Mouse (Mus musculus) MEL (cell line): ENCODE measurements around the gene Tbcd. TPM values are rescaled to one million over a fixed set of nuclear protein-coding genes. Genes with fewer than 3 reads are reported as not detected.

Source experiments
- DNase-seq: peaks from one replicate; pipeline ENCODE4 v3.0.0; 2011; ENCODE audit warnings: low read depth, low spot score
- H3K27ac ChIP-seq: 2 replicates; pipeline ENCODE4 v1.5.1; 2012; ENCODE audit warnings: low read depth, mild to moderate bottlenecking, control low read depth, low read length, moderate library complexity; ENCODE audit not compliant: control insufficient read depth
- H3K27me3 ChIP-seq, 2 experiments: fragments of 150-350 bp in 1 of 2; sonication (generic) in 1 of 2; 2 replicates each; pipeline ENCODE4 v1.6.1; 2012; ENCODE audit warnings: low read length in 2 of 2, mild to moderate bottlenecking in 2 of 2, improper control_type of control experiment in 1 of 2, moderate library complexity in 1 of 2; ENCODE audit not compliant: insufficient read depth in 2 of 2, control insufficient read depth in 1 of 2
- H3K36me3 ChIP-seq, 2 experiments: 2 replicates each; pipeline ENCODE4 v1.6.1; 2012 to 2014; ENCODE audit warnings: low read length in 2 of 2, improper control_type of control experiment in 1 of 2, inconsistent platforms in 1 of 2, mild to moderate bottlenecking in 1 of 2; ENCODE audit not compliant: insufficient read depth in 2 of 2, control insufficient read depth in 1 of 2
- H3K4me1 ChIP-seq, 2 experiments: fragments of 150-350 bp in 1 of 2; sonication (generic) in 1 of 2; 2 replicates each; pipeline ENCODE4 v1.6.1; 2012; ENCODE audit warnings: low read length in 2 of 2, improper control_type of control experiment in 1 of 2, mild to moderate bottlenecking in 1 of 2; ENCODE audit not compliant: insufficient read depth in 2 of 2, control insufficient read depth in 1 of 2
- H3K4me3 ChIP-seq, 2 experiments: fragments of 150-350 bp in 1 of 2; sonication (generic) in 1 of 2; 2 replicates each; pipeline ENCODE4 v1.5.1; 2012; ENCODE audit warnings: low read depth in 2 of 2, low read length in 2 of 2, mild to moderate bottlenecking in 2 of 2, moderate library complexity in 2 of 2, control low read depth in 1 of 2, improper control_type of control experiment in 1 of 2; ENCODE audit not compliant: control insufficient read depth in 1 of 2, insufficient read depth in 1 of 2
- H3K79me2 ChIP-seq: 2 replicates; pipeline ENCODE4 v1.6.1; 2012; ENCODE audit warnings: mild to moderate bottlenecking, low read length, moderate library complexity; ENCODE audit not compliant: control insufficient read depth, poor library complexity, insufficient read depth
- H3K9ac ChIP-seq: 2 replicates; pipeline ENCODE4 v1.6.1; 2012; ENCODE audit warnings: low read depth, mild to moderate bottlenecking, control low read depth, low read length, moderate library complexity; ENCODE audit not compliant: control insufficient read depth, poor library complexity, severe bottlenecking
- H3K9me3 ChIP-seq: fragments of 150-350 bp; sonication (generic); replicated peaks from 2 replicates; pipeline ENCODE4 v1.6.1; 2012; ENCODE audit warnings: mild to moderate bottlenecking, low read length, improper control_type of control experiment, moderate library complexity; ENCODE audit not compliant: insufficient read depth
- BHLHE40 ChIP-seq: IDR thresholded peaks from 2 replicates; pipeline ENCODE4 v1.6.1; 2012; ENCODE audit warnings: low read depth, mild to moderate bottlenecking, inconsistent platforms, low read length, improper control_type of control experiment, borderline replicate concordance
- CTCF ChIP-seq, 3 experiments: IDR thresholded peaks in 2 of 3; conservative IDR thresholded peaks in 1 of 3; 2 replicates each; pipeline ENCODE4 v1.5.1; 2011 to 2012; ENCODE audit warnings: low read length in 3 of 3, low read depth in 2 of 3, mild to moderate bottlenecking in 2 of 3, improper control_type of control experiment in 1 of 3, inconsistent platforms in 1 of 3, mixed read lengths in 1 of 3, moderate library complexity in 1 of 3; ENCODE audit not compliant: control insufficient read depth in 1 of 3, insufficient read depth in 1 of 3, poor library complexity in 1 of 3, severe bottlenecking in 1 of 3
- EP300 ChIP-seq, 2 experiments: IDR thresholded peaks; 2 replicates each; pipeline ENCODE4 v1.6.1; 2011; ENCODE audit warnings: improper control_type of control experiment in 2 of 2, low read length in 2 of 2, low read depth in 1 of 2, mild to moderate bottlenecking in 1 of 2
- GABPA ChIP-seq: IDR thresholded peaks from 2 replicates; pipeline ENCODE4 v1.6.1; 2012; ENCODE audit warnings: low read depth, mild to moderate bottlenecking, inconsistent platforms, low read length, improper control_type of control experiment, moderate library complexity
- HCFC1 ChIP-seq: IDR thresholded peaks from 2 replicates; pipeline ENCODE4 v1.6.1; 2012; ENCODE audit warnings: low read depth, mild to moderate bottlenecking, inconsistent platforms, low read length, improper control_type of control experiment, moderate library complexity
- KAT2A ChIP-seq: conservative IDR thresholded peaks from 2 replicates; pipeline ENCODE4 v1.6.1; 2012; ENCODE audit warnings: low read depth, low read length, improper control_type of control experiment, inconsistent platforms
- MAFK ChIP-seq: IDR thresholded peaks from 2 replicates; pipeline ENCODE4 v1.6.1; 2011; ENCODE audit warnings: low read depth, mild to moderate bottlenecking, low read length, improper control_type of control experiment, borderline replicate concordance
- MAZ ChIP-seq: IDR thresholded peaks from 2 replicates; pipeline ENCODE4 v1.6.1; 2012; ENCODE audit warnings: low read depth, mild to moderate bottlenecking, inconsistent platforms, low read length, improper control_type of control experiment
- MXI1 ChIP-seq: IDR thresholded peaks from 2 replicates; pipeline ENCODE4 v1.6.1; 2011; ENCODE audit warnings: mild to moderate bottlenecking, low read depth, low read length, improper control_type of control experiment
- NRF1 ChIP-seq: IDR thresholded peaks from 2 replicates; pipeline ENCODE4 v1.6.1; 2014; ENCODE audit warnings: low read depth, mild to moderate bottlenecking, inconsistent platforms, low read length, improper control_type of control experiment, moderate library complexity; ENCODE audit not compliant: poor library complexity, insufficient read depth, severe bottlenecking
- POLR2A ChIP-seq, 2 experiments: IDR thresholded peaks; 2 replicates each; pipeline ENCODE4 v1.6.1; 2011 to 2012; ENCODE audit warnings: low read length in 2 of 2, mild to moderate bottlenecking in 2 of 2, control low read depth in 1 of 2, improper control_type of control experiment in 1 of 2, low read depth in 1 of 2, moderate library complexity in 1 of 2; ENCODE audit not compliant: control insufficient read depth in 1 of 2, insufficient read depth in 1 of 2, poor library complexity in 1 of 2
- POLR2AphosphoS5 ChIP-seq: IDR thresholded peaks from 2 replicates; pipeline ENCODE4 v1.6.1; 2012; ENCODE audit warnings: low read depth, borderline replicate concordance, mild to moderate bottlenecking, inconsistent platforms, low read length, moderate library complexity, mixed read lengths
- RAD21 ChIP-seq: IDR thresholded peaks from 2 replicates; pipeline ENCODE4 v1.6.1; 2011; ENCODE audit warnings: mild to moderate bottlenecking, low read depth, low read length, improper control_type of control experiment
- TCF12 ChIP-seq: IDR thresholded peaks from 2 replicates; pipeline ENCODE4 v1.6.1; 2014; ENCODE audit warnings: low read depth, mild to moderate bottlenecking, inconsistent platforms, low read length, improper control_type of control experiment, moderate library complexity
- UBTF ChIP-seq: IDR thresholded peaks from 2 replicates; pipeline ENCODE4 v1.6.1; 2012; ENCODE audit warnings: low read depth, mild to moderate bottlenecking, inconsistent platforms, low read length, improper control_type of control experiment, moderate library complexity, borderline replicate concordance; ENCODE audit not compliant: insufficient read depth
- USF1 ChIP-seq: IDR thresholded peaks from 2 replicates; pipeline ENCODE4 v1.6.1; 2014; ENCODE audit warnings: low read depth, mild to moderate bottlenecking, inconsistent platforms, low read length, improper control_type of control experiment, moderate library complexity
- USF2 ChIP-seq, 2 experiments: IDR thresholded peaks; 2 replicates each; pipeline ENCODE4 v1.6.1; 2011 to 2012; ENCODE audit warnings: improper control_type of control experiment in 2 of 2, low read length in 2 of 2, borderline replicate concordance in 1 of 2, inconsistent platforms in 1 of 2, low read depth in 1 of 2, mild to moderate bottlenecking in 1 of 2; ENCODE audit not compliant: insufficient read depth in 1 of 2
- ZC3H11A ChIP-seq: IDR thresholded peaks from 2 replicates; pipeline ENCODE4 v1.6.1; 2012; ENCODE audit warnings: low read depth, mild to moderate bottlenecking, inconsistent platforms, low read length, improper control_type of control experiment
- ZKSCAN1 ChIP-seq: IDR thresholded peaks from 2 replicates; pipeline ENCODE4 v1.6.1; 2012; ENCODE audit warnings: low read depth, mild to moderate bottlenecking, inconsistent platforms, low read length, improper control_type of control experiment, moderate library complexity
- polyA plus RNA-seq, 2 experiments: library from polyadenylated mRNA; stranded (reverse) in 1 of 2; unstranded in 1 of 2; fragments of >175 nt in 1 of 2; fragments of >200 nt in 1 of 2; gene quantifications; 2 replicates each; pipeline versions ENCODE4 v1.2.1 to v1.2.4; 2012; ENCODE audit warnings: low replicate concordance in 2 of 2, low read depth in 1 of 2; ENCODE audit not compliant: insufficient read length in 2 of 2, insufficient read depth in 1 of 2, missing spikeins in 1 of 2
- total RNA-seq: library from RNA; depleted of rRNA; stranded (reverse); fragments of 300-350 nt; gene quantifications from 2 replicates; pipeline ENCODE4 v1.2.3, GENCODE M21; 2012

Gene Tbcd
- total and polyA plus RNA-seq, 3 experiments = 50.0 to 65.3 TPM; not detected in 1

DNA sequence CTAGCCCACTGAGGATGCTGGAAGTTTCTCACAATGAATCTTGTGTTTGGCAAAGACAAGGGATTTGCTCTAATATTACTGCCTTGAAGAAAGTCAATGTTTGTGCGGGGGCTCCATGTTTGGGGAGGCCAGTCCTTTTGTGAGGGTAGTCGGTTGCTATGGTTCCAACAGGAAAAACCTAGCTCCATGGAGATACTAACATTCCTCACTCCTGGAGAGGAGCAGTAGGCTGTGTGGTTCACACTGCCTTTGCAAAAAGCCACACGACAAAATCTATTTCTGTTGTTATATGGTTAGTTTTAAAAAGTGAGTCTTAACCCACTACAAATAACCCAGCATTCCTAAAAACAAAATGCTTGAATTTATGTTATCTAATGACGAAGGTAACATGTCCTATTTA, 201.9 kb downstream of the Tbcd start:
- Histone ChIP-seq H3K36me3 (peaks cover 0 to 14% of the 10 kb centered on the region in 2 experiments; a peak in 2 of 4 replicates), H3K27ac (no peak overlapping the region), H3K79me2 (no peaks in the 10 kb centered on the region), H3K4me1 (peaks cover 10 to 14% of the 10 kb centered on the region in 2 experiments), H3K4me3 (no peak overlapping the region), H3K9ac (no peak overlapping the region), H3K9me3 (no peaks in the 10 kb centered on the region), H3K27me3 (no peaks in the 10 kb centered on the region)
- no peak for DNase-seq
- TF ChIP-seq MAFK (no peak), GABPA (no peak)

- H3K27ac ChIP-seq = no peak overlapping the region
- no peaks in the 10 kb centered on the region for H3K79me2 ChIP-seq
- DNase-seq = no peak
- no peak overlapping the region for H3K4me3 ChIP-seq
- H3K36me3 ChIP-seq = peaks cover 0 to 14% of the 10 kb centered on the region in 2 experiments; a peak in 2 of 4 replicates
- TF ChIP-seq TCF12 (no peak), CTCF (IDR thresholded peaks at IDR 0.05 in 2 of 3, conservative IDR thresholded peaks at IDR 0.05 in 1 of 3; ENCODE audit: control insufficient read depth in 1 of 3, insufficient read depth in 1 of 3, low read depth in 2 of 3, low read length in 3 of 3, poor library complexity in 1 of 3, severe bottlenecking in 1 of 3) (no peak), POLR2AphosphoS5 (no peak), NRF1 (no peak), ZKSCAN1 (no peak), EP300 (IDR thresholded peaks at IDR 0.05; ENCODE audit: low read depth in 1 of 2, low read length in 2 of 2) (no peak), ZC3H11A (no peak), RAD21 (no peak), MAZ (no peak), KAT2A (no peak), HCFC1 (no peak)
- no peak overlapping the region for H3K9ac ChIP-seq
- H3K4me1 ChIP-seq = peaks cover 10 to 14% of the 10 kb centered on the region in 2 experiments
- H3K27me3 ChIP-seq = no peaks in the 10 kb centered on the region
- H3K9me3 ChIP-seq = no peaks in the 10 kb centered on the region
These were observed 202.7 kb downstream of the Tbcd start for GRCm38 (mm10) chr11:121654406-121654945.

GRCm38 (mm10) chr11:121655166-121655806, 203.5 kb downstream of the Tbcd start:
- no peaks in the 10 kb centered on the region for H3K27me3 ChIP-seq
- peaks cover 0 to 14% of the 10 kb centered on the region in 2 experiments; a peak in 2 of 4 replicates for H3K36me3 ChIP-seq
- peak overlapping the region; percentile 73 for H3K27ac ChIP-seq
- peak; percentile 70 for DNase-seq
- H3K9me3 ChIP-seq = no peaks in the 10 kb centered on the region
- H3K79me2 ChIP-seq = no peaks in the 10 kb centered on the region
- H3K9ac ChIP-seq = peak overlapping the region; percentile 41
- H3K4me3 ChIP-seq = peak overlapping the region; percentile 15 to 25; a peak in 3 of 4 replicates
- H3K4me1 ChIP-seq = peaks cover 10 to 14% of the 10 kb centered on the region in 2 experiments
- TF ChIP-seq BHLHE40 (no peak), RAD21 (peak; percentile 0; the same call in 1 of the 2 replicates), MAZ (no peak), POLR2A (IDR thresholded peaks at IDR 0.05; ENCODE audit: control insufficient read depth in 1 of 2, insufficient read depth in 1 of 2, low read depth in 1 of 2, low read length in 2 of 2, poor library complexity in 1 of 2) (no peak), MXI1 (0 out of 2 replicates have a peak, but pooled peaks have one; percentile 20), USF1 (no peak), USF2 (IDR thresholded peaks at IDR 0.05; ENCODE audit: borderline replicate concordance in 1 of 2, insufficient read depth in 1 of 2, low read depth in 1 of 2, low read length in 2 of 2) (no peak), UBTF (no peak)
- TF ChIP-seq, all 39 proteins: peak for 2
